Mouse (Mus musculus) intestine, embryonic 16.5 days (tissue): Measurements from ENCODE around the gene Gm40193. TPM values are rescaled to one million over a fixed set of nuclear protein-coding genes. Genes with fewer than 3 reads are reported as not detected.

ENCODE experiments used
- ATAC-seq: fragments of 200-750 bp; cut with Nextera tagmentation; 2 replicates; pipeline ENCODE4 v1.8.0; 2017; ENCODE audit warnings: moderate TSS enrichment, moderate library complexity
- H3K27ac ChIP-seq: fragments of 300-500 bp; sonication (generic); 2 replicates; pipeline ENCODE4 v1.5.1; 2014; ENCODE audit warnings: mild to moderate bottlenecking, low read length
- H3K27me3 ChIP-seq: fragments of 300-500 bp; sonication (generic); replicated peaks from 2 replicates; pipeline ENCODE4 v1.6.1; 2014; ENCODE audit warnings: low read length, control low read depth, mixed read lengths; ENCODE audit not compliant: control insufficient read depth, insufficient read depth
- H3K36me3 ChIP-seq: fragments of 300-500 bp; sonication (generic); 2 replicates; pipeline ENCODE4 v1.6.1; 2014; ENCODE audit warnings: low read length, control low read depth; ENCODE audit not compliant: control insufficient read depth, insufficient read depth
- H3K4me1 ChIP-seq: fragments of 300-500 bp; sonication (generic); 2 replicates; pipeline ENCODE4 v1.6.1; 2014; ENCODE audit warnings: low read length, control low read depth, mixed read lengths; ENCODE audit not compliant: control insufficient read depth, insufficient read depth
- H3K4me2 ChIP-seq: fragments of 300-500 bp; sonication (generic); 2 replicates; pipeline ENCODE4 v1.6.1; 2014; ENCODE audit warnings: low read depth, low read length, control low read depth
- H3K4me3 ChIP-seq: fragments of 300-500 bp; sonication (generic); 2 replicates; pipeline ENCODE4 v1.5.1; 2014; ENCODE audit warnings: mild to moderate bottlenecking, low read length
- H3K9ac ChIP-seq: fragments of 300-500 bp; sonication (generic); 2 replicates; pipeline ENCODE4 v1.6.1; 2014; ENCODE audit warnings: low read depth, low read length
- H3K9me3 ChIP-seq: fragments of 300-500 bp; sonication (generic); 2 replicates; pipeline ENCODE4 v1.6.1; 2016; ENCODE audit warnings: low read length, control low read depth; ENCODE audit not compliant: control insufficient read depth
- WGBS: fragments of 180-500 bp; shearing (Covaris S2); extraction: QIAGEN DNeasy Blood & Tissue Kit; methylation state at CpG from one replicate; pipeline ENCODE4 v1.1.7; 2014; 5-methylcytosine and 5-hydroxymethylcytosine counted together
- polyA plus RNA-seq: library from polyadenylated mRNA; unstranded; fragments of >200 nt; fragmentation: Nextera tagmentation; extraction: Ambion mirVana; gene quantifications from 2 replicates; pipeline ENCODE4 v1.2.1, GENCODE M21; 2015

Gm40193 gene
- polyA plus RNA-seq = not detected in 2 replicates

DNA sequence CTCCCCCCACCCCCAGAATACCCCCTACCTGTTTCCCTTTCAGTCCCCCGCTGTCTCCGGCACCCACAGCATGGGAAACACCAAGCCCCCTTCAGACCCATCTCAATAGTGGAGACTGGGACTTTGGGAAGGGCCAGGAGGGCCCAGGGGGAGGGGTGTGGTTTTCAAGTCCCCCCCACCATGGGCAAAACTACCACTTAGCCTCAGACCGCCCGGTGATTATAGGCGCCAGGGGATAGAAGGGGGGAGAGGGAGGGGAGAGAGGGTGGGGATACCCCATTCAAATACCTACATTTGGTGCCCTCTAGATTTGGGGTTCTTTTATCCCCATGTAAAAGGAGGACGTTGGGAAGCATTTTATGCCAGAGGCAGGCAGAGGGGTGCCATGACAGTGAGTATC, at the start of gene Gm40193:
Gene Gm40193, minus strand, starts transcription at position 101 of the 400 bp plus-strand sequence.
- H3K4me2 ChIP-seq = no peak within 1 kb of the TSS
- WGBS = 83% methylated on average over 6 of the region's 6 CpGs
- no peak within 1 kb of the TSS for H3K27ac ChIP-seq

GRCm38 (mm10) chr11:70582196-70582595, 49.5 kb upstream of the Gm40193 start:
- Histone ChIP-seq H3K9me3 (no peaks in the 10 kb centered on the region), H3K27me3 (no peaks in the 10 kb centered on the region), H3K4me1 (peaks cover 70% of the 10 kb centered on the region), H3K4me3 (no peak overlapping the region), H3K36me3 (no peaks in the 10 kb centered on the region), H3K4me2 (no peak overlapping the region), H3K27ac (no peak overlapping the region), H3K9ac (no peak overlapping the region)
- ATAC-seq = no peak
- 58% methylated on average over 3 of the region's 3 CpGs for WGBS

More for the DNA sequence above, at the start of gene Gm40193:
- Histone ChIP-seq H3K9ac (no peak within 1 kb of the TSS), H3K4me3 (no peak within 1 kb of the TSS), H3K4me1 (no peaks in the 10 kb centered on the region), H3K27me3 (no peaks in the 10 kb centered on the region), H3K9me3 (no peaks in the 10 kb centered on the region), H3K36me3 (0 out of 2 replicates have a peak, but pooled peaks cover 4% of the 10 kb centered on the region)
- no peak for ATAC-seq

DNA sequence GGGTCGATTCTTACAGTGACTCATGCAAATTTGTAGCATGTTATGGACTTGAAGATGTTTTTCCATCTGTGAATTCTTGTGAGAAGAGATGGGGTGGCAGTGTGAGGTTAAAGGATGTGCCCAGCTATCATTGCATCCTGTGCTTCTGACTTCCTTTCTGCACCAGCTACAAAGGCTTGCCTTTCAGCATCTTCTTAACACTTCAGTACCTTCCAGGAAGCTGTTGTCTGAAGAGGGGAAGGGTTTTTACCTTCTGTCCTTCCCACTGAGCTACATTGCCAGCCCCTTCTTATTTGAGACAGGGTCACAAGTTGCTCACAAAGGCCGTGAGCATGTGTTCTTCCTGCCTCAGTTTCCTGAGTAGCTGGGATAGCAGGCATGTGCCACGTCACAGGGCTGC, 48.2 kb upstream of the Gm40193 start:
- Histone ChIP-seq H3K9ac (no peak overlapping the region), H3K9me3 (no peaks in the 10 kb centered on the region), H3K27me3 (no peaks in the 10 kb centered on the region), H3K27ac (no peak overlapping the region), H3K4me3 (no peak overlapping the region), H3K36me3 (no peaks in the 10 kb centered on the region), H3K4me2 (no peak overlapping the region), H3K4me1 (peaks cover 73% of the 10 kb centered on the region)
- 81% methylated on average over 3 of the region's 3 CpGs for WGBS
- ATAC-seq = no peak

DNA sequence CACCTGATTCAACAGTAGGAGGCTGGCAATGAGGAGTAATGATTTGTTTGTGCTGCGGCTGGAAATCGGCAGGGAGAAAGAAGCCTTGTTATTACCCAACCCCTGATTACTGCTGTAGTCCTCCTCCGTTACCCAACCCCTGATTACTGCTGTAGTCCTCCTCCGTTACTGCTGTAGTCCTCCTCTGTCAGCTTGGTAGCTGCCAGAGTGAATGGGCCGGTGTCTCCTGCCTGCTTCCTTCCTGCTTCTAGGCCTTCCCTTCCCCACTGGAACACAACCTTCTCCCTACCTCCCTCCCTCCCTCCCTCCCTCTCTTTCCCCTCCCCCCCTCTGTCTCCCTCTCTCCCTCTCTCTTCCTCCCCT, 47.6 kb upstream of the Gm40193 start:
- 31% methylated on average over 5 of the region's 5 CpGs for WGBS
- Histone ChIP-seq H3K9ac (no peak overlapping the region), H3K36me3 (no peaks in the 10 kb centered on the region), H3K27me3 (no peaks in the 10 kb centered on the region), H3K4me3 (no peak overlapping the region), H3K27ac (no peak overlapping the region), H3K4me1 (peaks cover 71% of the 10 kb centered on the region), H3K9me3 (no peaks in the 10 kb centered on the region), H3K4me2 (no peak overlapping the region)
- no peak for ATAC-seq

DNA sequence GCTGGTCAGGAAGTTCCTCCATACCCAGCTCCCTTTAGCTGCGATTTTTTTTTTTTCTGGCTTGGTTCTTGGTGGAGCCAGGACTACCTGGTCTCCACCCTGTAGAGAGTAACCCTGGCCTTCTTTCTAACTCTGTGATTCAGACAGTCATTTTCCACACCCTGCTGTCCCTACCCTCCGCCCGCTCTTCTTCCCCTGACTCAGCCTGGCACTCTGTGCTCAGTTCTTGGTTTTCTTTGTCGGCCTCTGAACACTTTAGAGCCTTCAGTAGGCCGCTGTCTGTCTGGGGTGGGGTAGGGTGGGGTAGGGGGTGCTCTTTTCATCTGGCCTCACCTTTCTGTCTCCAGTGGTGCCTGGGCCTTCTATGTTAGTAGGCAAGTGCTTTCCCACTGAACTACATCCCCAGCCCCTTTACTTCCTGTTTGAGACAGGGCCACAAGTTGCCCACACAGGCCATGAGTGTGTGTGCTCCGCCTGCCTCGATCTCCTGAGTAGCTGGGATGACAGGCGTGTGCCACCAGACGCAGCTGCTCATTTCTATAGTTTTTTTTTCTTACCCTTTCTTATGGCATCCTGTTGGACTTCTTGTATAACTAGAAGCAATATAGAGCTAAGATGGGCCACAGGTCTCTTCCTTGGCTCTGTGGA, 47.1 kb upstream of the Gm40193 start:
- Histone ChIP-seq H3K9ac (0 out of 2 replicates have a peak overlapping the region, but pooled peaks have one; percentile 8), H3K9me3 (no peaks in the 10 kb centered on the region), H3K4me1 (peaks cover 66% of the 10 kb centered on the region), H3K36me3 (no peaks in the 10 kb centered on the region), H3K27me3 (no peaks in the 10 kb centered on the region), H3K4me3 (no peak overlapping the region), H3K4me2 (no peak overlapping the region), H3K27ac (no peak overlapping the region; the same call in 1 of the 2 replicates)
- WGBS = 69% methylated on average over 9 of the region's 9 CpGs
- no peak for ATAC-seq

- Histone ChIP-seq H3K9ac (no peak overlapping the region), H3K27ac (no peak overlapping the region), H3K9me3 (no peaks in the 10 kb centered on the region), H3K36me3 (no peaks in the 10 kb centered on the region), H3K27me3 (no peaks in the 10 kb centered on the region), H3K4me3 (no peak overlapping the region), H3K4me1 (peaks cover 59% of the 10 kb centered on the region), H3K4me2 (no peak overlapping the region)
- ATAC-seq = no peak
- WGBS = 84% methylated on average over 6 of the region's 6 CpGs
These were observed 46.2 kb upstream of the Gm40193 start for GRCm38 (mm10) chr11:70578962-70579361.

GRCm38 (mm10) chr11:70577201-70577600, 44.5 kb upstream of the Gm40193 start:
- H3K27ac ChIP-seq = peak overlapping the region; percentile 24; the same call in 1 of the 2 replicates
- H3K9me3 ChIP-seq = no peaks in the 10 kb centered on the region
- no peak overlapping the region; the same call in 1 of the 2 replicates for H3K4me2 ChIP-seq
- no peak overlapping the region for H3K9ac ChIP-seq
- H3K36me3 ChIP-seq = no peaks in the 10 kb centered on the region
- WGBS = 58% methylated on average over 3 of the region's 3 CpGs
- no peaks in the 10 kb centered on the region for H3K27me3 ChIP-seq
- ATAC-seq = peak; percentile 65
- H3K4me1 ChIP-seq = peaks cover 53% of the 10 kb centered on the region
- no peak overlapping the region for H3K4me3 ChIP-seq

DNA sequence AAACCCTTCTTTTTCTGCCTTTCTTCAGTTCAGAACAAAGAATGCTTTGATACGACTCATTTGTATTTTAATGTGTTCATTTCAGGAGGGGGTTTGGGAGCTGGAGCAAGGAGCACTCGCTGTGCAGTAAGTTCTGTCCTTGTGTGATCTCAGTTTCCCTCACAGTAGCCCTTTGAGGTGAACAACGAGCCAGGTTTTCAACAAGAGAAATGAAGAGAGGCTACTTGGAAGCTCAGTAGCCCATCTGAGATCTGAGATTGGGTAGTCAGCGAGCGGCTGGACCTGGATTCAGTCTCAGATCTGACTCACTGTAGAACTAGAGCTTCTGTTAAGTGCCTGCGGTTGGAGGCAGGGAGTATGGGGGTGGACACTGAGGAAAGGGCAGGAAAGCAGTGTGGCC, 41.1 kb upstream of the Gm40193 start:
- Histone ChIP-seq H3K27ac (no peak overlapping the region), H3K9ac (no peak overlapping the region)

DNA sequence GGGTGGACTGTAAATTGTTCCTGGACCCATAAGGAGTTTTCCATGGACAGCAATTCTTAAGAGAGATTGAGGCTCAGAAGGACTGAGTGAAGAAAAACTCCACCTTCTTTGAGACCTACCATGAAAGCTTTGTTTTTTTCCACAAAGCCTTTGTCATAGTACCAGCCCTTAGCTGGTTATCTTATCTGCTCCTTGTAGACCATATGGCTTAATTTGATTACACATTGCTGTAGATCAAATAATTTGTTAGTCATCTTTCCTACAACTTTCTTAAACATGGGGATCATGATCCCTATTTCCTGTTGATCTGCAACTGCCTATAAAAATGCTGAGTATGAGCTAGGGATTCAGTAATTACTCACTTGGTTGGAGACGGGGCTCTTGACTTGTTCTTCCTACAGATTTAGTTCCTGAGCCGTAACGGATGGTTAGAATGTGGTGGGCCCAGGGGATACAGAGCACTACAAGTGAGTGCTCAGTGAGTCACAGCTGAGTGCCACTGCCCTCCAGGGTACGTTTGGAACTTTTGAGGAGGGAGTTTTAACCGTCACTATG, 39.7 kb upstream of the Gm40193 start:
- WGBS = 50% methylated on average over 5 of the region's 5 CpGs
- Histone ChIP-seq H3K4me2 (no peak overlapping the region), H3K4me1 (peaks cover 23% of the 10 kb centered on the region), H3K36me3 (no peaks in the 10 kb centered on the region), H3K27me3 (no peaks in the 10 kb centered on the region), H3K4me3 (no peak overlapping the region), H3K27ac (0 out of 2 replicates have a peak overlapping the region, but pooled peaks have one; percentile 25), H3K9ac (no peak overlapping the region), H3K9me3 (no peaks in the 10 kb centered on the region)
- no peak for ATAC-seq

More for the DNA sequence above, 41.1 kb upstream of the Gm40193 start:
- 76% methylated on average over 6 of the region's 6 CpGs for WGBS
- H3K4me1 ChIP-seq = peaks cover 37% of the 10 kb centered on the region
- H3K36me3 ChIP-seq = no peaks in the 10 kb centered on the region
- no peaks in the 10 kb centered on the region for H3K27me3 ChIP-seq
- no peak overlapping the region for H3K4me2 ChIP-seq
- H3K4me3 ChIP-seq = no peak overlapping the region
- ATAC-seq = no peak
- no peaks in the 10 kb centered on the region for H3K9me3 ChIP-seq
